10 mouse cellular contexts compared by ENCODE assay signal in genomic region chr6:100732376-100733021, GRCm38 (mm10). TPM values are rescaled to one million over a fixed set of nuclear protein-coding genes. Genes with fewer than 3 reads are reported as not detected.
A peak's percentile ranks its signal among the peaks of the same experiment; 100 is the strongest.
DNase-seq lines count a peak whose midpoint lies in the region; ATAC-seq lines count a peak whose summit lies in the region.
"Had no signal": no experiment of that assay in that cellular context is flagged by ENCODE, and none has a peak within 500 bp of the region (broad histone marks: within the 10 kb centered on the region; RNA-seq: fewer than 3 reads in every experiment).

No protein-coding gene starts in this region.

- intact Hi-C loops in heart, postnatal 10 days (cut with DNase I): no loop called here

- 74% methylated on average over 12 of the region's 12 CpGs for WGBS in forebrain, embryonic 13.5 days
- 79% methylated on average over 12 of the region's 12 CpGs for WGBS in forebrain, embryonic 12.5 days
- WGBS in embryonic facial prominence, embryonic 14.5 days: 20% methylated on average over 12 of the region's 12 CpGs
- WGBS in limb, embryonic 13.5 days: 12% methylated on average over 12 of the region's 12 CpGs

- H3K27me3 ChIP-seq in forebrain, embryonic 13.5 days: no peaks in the 10 kb centered on the region
- no peaks in the 10 kb centered on the region for H3K27me3 ChIP-seq in forebrain, embryonic 12.5 days
- no peaks in the 10 kb centered on the region for H3K27me3 ChIP-seq in embryonic facial prominence, embryonic 14.5 days (replicated peaks; ENCODE audit: control insufficient read depth, insufficient read depth, low read length)
- H3K27me3 ChIP-seq in limb, embryonic 13.5 days: no peaks in the 10 kb centered on the region
- H3K27me3 ChIP-seq: neural tube, embryonic 12.5 days had no signal

- H3K27ac ChIP-seq in forebrain, embryonic 13.5 days: no peak overlapping the region
- H3K27ac ChIP-seq in forebrain, embryonic 12.5 days: no peak overlapping the region
- H3K27ac ChIP-seq in embryonic facial prominence, embryonic 14.5 days (replicated peaks; ENCODE audit: low read depth, low read length): peak overlapping the region; percentile 75
- H3K27ac ChIP-seq in limb, embryonic 13.5 days: peak overlapping the region; percentile 81
- H3K27ac ChIP-seq: neural tube, embryonic 12.5 days had no signal

- no peaks in the 10 kb centered on the region for H3K9me3 ChIP-seq in forebrain, embryonic 13.5 days (replicated peaks)
- H3K9me3 ChIP-seq in forebrain, embryonic 12.5 days: no peaks in the 10 kb centered on the region
- H3K9me3 ChIP-seq in embryonic facial prominence, embryonic 14.5 days (ENCODE audit: control insufficient read depth, low read length): no peaks in the 10 kb centered on the region
- H3K9me3 ChIP-seq in limb, embryonic 13.5 days: no peaks in the 10 kb centered on the region
- H3K9me3 ChIP-seq: neural tube, embryonic 12.5 days had no signal

- H3K4me2 ChIP-seq in forebrain, embryonic 13.5 days: no peak overlapping the region
- no peak overlapping the region for H3K4me2 ChIP-seq in forebrain, embryonic 12.5 days
- H3K4me2 ChIP-seq in embryonic facial prominence, embryonic 14.5 days (ENCODE audit: low read depth, low read length): peak overlapping the region; percentile 21
- peak overlapping the region; percentile 45 for H3K4me2 ChIP-seq in limb, embryonic 13.5 days (replicated peaks)
- H3K4me2 ChIP-seq: neural tube, embryonic 12.5 days had no signal

- H3K36me3 ChIP-seq in forebrain, embryonic 13.5 days (ENCODE audit: poor library complexity, severe bottlenecking): no peaks in the 10 kb centered on the region
- no peaks in the 10 kb centered on the region for H3K36me3 ChIP-seq in forebrain, embryonic 12.5 days (replicated peaks)
- peaks cover 22% of the 10 kb centered on the region for H3K36me3 ChIP-seq in embryonic facial prominence, embryonic 14.5 days (ENCODE audit: control insufficient read depth, insufficient read depth, low read length)
- peaks cover 17% of the 10 kb centered on the region for H3K36me3 ChIP-seq in limb, embryonic 13.5 days
- H3K36me3 ChIP-seq: neural tube, embryonic 12.5 days had no signal

- peak; percentile 63; the same call in 1 of the 2 replicates for ATAC-seq in forebrain, embryonic 13.5 days
- ATAC-seq in forebrain, embryonic 12.5 days (ENCODE audit: low FRiP score): no peak
- peak; percentile 92 for ATAC-seq in embryonic facial prominence, embryonic 14.5 days (ENCODE audit: low read depth)
- ATAC-seq in limb, embryonic 13.5 days (ENCODE audit: low FRiP score, low read depth): peak; percentile 92

- H3K9ac ChIP-seq in forebrain, embryonic 13.5 days: no peak overlapping the region
- no peak overlapping the region for H3K9ac ChIP-seq in forebrain, embryonic 12.5 days
- no peak overlapping the region for H3K9ac ChIP-seq in embryonic facial prominence, embryonic 14.5 days (ENCODE audit: low read depth, low read length)
- no peak overlapping the region for H3K9ac ChIP-seq in limb, embryonic 13.5 days
- H3K9ac ChIP-seq: neural tube, embryonic 12.5 days had no signal

- H3K4me1 ChIP-seq in forebrain, embryonic 13.5 days: no peaks in the 10 kb centered on the region
- H3K4me1 ChIP-seq in forebrain, embryonic 12.5 days: no peaks in the 10 kb centered on the region
- H3K4me1 ChIP-seq in embryonic facial prominence, embryonic 14.5 days (ENCODE audit: control insufficient read depth, insufficient read depth, low read length): peaks cover 28% of the 10 kb centered on the region
- H3K4me1 ChIP-seq in limb, embryonic 13.5 days: peaks cover 44% of the 10 kb centered on the region
- H3K4me1 ChIP-seq: neural tube, embryonic 12.5 days had no signal

- DNase-seq in embryonic facial prominence, embryonic 14.5 days (ENCODE audit: low spot score): peak; percentile 95
- DNase-seq in heart, postnatal 10 days: peak; percentile 59 to 71
- DNase-seq in cerebellum, adult 11-12 months: no peak
- no peak for DNase-seq in retina, postnatal 1 day
- no peak for DNase-seq in T-cell, adult 2 months (ENCODE audit: low spot score)

- no peak overlapping the region for H3K4me3 ChIP-seq in forebrain, embryonic 13.5 days
- H3K4me3 ChIP-seq in forebrain, embryonic 12.5 days (replicated peaks): no peak overlapping the region
- H3K4me3 ChIP-seq in embryonic facial prominence, embryonic 14.5 days (ENCODE audit: low read depth, low read length): no peak overlapping the region
- no peak overlapping the region for H3K4me3 ChIP-seq in limb, embryonic 13.5 days
- H3K4me3 ChIP-seq: neural tube, embryonic 12.5 days had no signal

RNA-seq across cellular contexts. Expression of gene Gxylt2, which starts 28.0 kb away (rescaled TPM):
- polyA plus RNA-seq in forebrain, embryonic 13.5 days (2015; fragmentation: Nextera tagmentation; extraction: Ambion mirVana): 0.85 and 1.0 TPM in 2 replicates
- polyA plus RNA-seq in forebrain, embryonic 12.5 days (2016; fragmentation: Nextera tagmentation; extraction: Ambion mirVana): 1.8 and 3.5 TPM in 2 replicates
- 31.7 and 33.7 TPM in 2 replicates for polyA plus RNA-seq in embryonic facial prominence, embryonic 14.5 days (2014; fragmentation: Nextera tagmentation; extraction: Ambion mirVana)
- 10 to 100 TPM in 1 of 2 experiments, 1 to 10 TPM in 1; 9.8 to 10.8 TPM for total RNA-seq in heart, postnatal 10 days (2021)
- polyA plus RNA-seq in limb, embryonic 13.5 days (2015; fragmentation: Nextera tagmentation; extraction: Ambion mirVana): 21.2 and 23.5 TPM in 2 replicates
- total RNA-seq: common myeloid progenitor, adult 5-6 weeks had no signal

Comparison
In these comparisons a context has a peak if more than half of its experiments do, and no peak if none do; other contexts are left out.
1. H3K27ac ChIP-seq: peak in embryonic facial prominence, embryonic 14.5 days (single experiment) and limb, embryonic 13.5 days (single experiment); none in forebrain, embryonic 13.5 days (single experiment) and forebrain, embryonic 12.5 days (single experiment).
2. H3K4me2 ChIP-seq: peak in embryonic facial prominence, embryonic 14.5 days (single experiment) and limb, embryonic 13.5 days (single experiment); none in forebrain, embryonic 13.5 days (single experiment) and forebrain, embryonic 12.5 days (single experiment).
3. DNase-seq: peak in embryonic facial prominence, embryonic 14.5 days (single experiment) and heart, postnatal 10 days (2 of 2); none in cerebellum, adult 11-12 months (single experiment), retina, postnatal 1 day (single experiment) and T-cell, adult 2 months (single experiment).